Mouse (Mus musculus) heart, adult 2 months (tissue): Measurements from ENCODE around the gene Slc4a10.

Experiments used
- CTCF ChIP-seq: fragments of 200-600 bp; IDR thresholded peaks from 2 replicates; pipeline ENCODE4 v1.8.1; 2022; ENCODE audit warnings: antibody characterized with exemption, mild to moderate bottlenecking, moderate library complexity
- EP300 ChIP-seq: fragments of 200-500 bp; IDR thresholded peaks from 2 replicates; pipeline ENCODE4 v1.6.1; 2011; ENCODE audit warnings: low read depth, low read length, control low read depth; ENCODE audit not compliant: insufficient read depth
- POLR2A ChIP-seq: fragments of 200-500 bp; IDR thresholded peaks from 2 replicates; pipeline ENCODE4 v1.6.1; 2011; ENCODE audit warnings: mild to moderate bottlenecking, low read depth, low read length, control low read depth; ENCODE audit not compliant: insufficient read depth

GRCm38 (mm10) chr2:62076512-62076911 is 30.2 kb downstream of the Slc4a10 start:
- TF ChIP-seq POLR2A (no peak), CTCF (no peak), EP300 (no peak)
